Mouse (Mus musculus): Measurements from ENCODE around the gene Cdon. TPM values are rescaled to one million over a fixed set of nuclear protein-coding genes. Genes with fewer than 3 reads are reported as not detected.

Gene Cdon
- total and polyA plus RNA-seq, 3 experiments: 1.8 to 2.9 (median 2.3) TPM

GRCm38 (mm10) chr9:35516182-35516581, 95.3 kb downstream of the Cdon start:
- H3K79me2 ChIP-seq (replicated peaks; ENCODE audit: control insufficient read depth, extremely low read depth, insufficient read depth, poor library complexity, severe bottlenecking): no peaks in the 10 kb centered on the region
- no peak overlapping the region for H3K27ac ChIP-seq (ENCODE audit: insufficient read depth, low read depth)
- no peak overlapping the region for H3K9ac ChIP-seq (ENCODE audit: insufficient read depth, low read depth)
- no peak overlapping the region for H3K4me3 ChIP-seq (replicated peaks in 1 of 3; ENCODE audit: low read depth in 2 of 3, low read length in 2 of 3, poor library complexity in 1 of 3)
- H3K4me2 ChIP-seq (ENCODE audit: insufficient read depth, low read depth, poor library complexity, severe bottlenecking): no peak overlapping the region
- H3K27me3 ChIP-seq (replicated peaks): peaks cover 5% of the 10 kb centered on the region
- no peaks in the 10 kb centered on the region for H3K9me3 ChIP-seq (replicated peaks; ENCODE audit: low read length)
- in situ Hi-C loops (cut with MboI; ENCODE audit: low pct_ligation_motif_present, low pct_unique_long_range_greater_than_20kb, low sequenced_read_pairs): no loop called here
- dilution Hi-C loops (cut with MboI; ENCODE audit: extremely low pct_ligation_motif_present, extremely low pct_unique_long_range_greater_than_20kb, low sequenced_read_pairs): no loop called here
- TF ChIP-seq TBP (conservative IDR thresholded peaks at IDR 0.05; ENCODE audit: low read depth, low read length) (no peak), ZMIZ1 (IDR thresholded peaks at IDR 0.05; ENCODE audit: low read depth, low read length) (no peak), KAT2A (IDR thresholded peaks at IDR 0.05; ENCODE audit: insufficient replicate concordance, low read length) (no peak), JUND (conservative IDR thresholded peaks at IDR 0.05; ENCODE audit: low read depth, low read length) (no peak), ZC3H11A (IDR thresholded peaks at IDR 0.05; ENCODE audit: low read depth, low read length) (no peak)
- H3K36me3 ChIP-seq (replicated peaks in 1 of 2; ENCODE audit: control insufficient read depth in 1 of 2, insufficient read depth in 1 of 2, low read length in 1 of 2): no peaks in the 10 kb centered on the region
- no peaks in the 10 kb centered on the region for H3K4me1 ChIP-seq (ENCODE audit: control insufficient read depth in 1 of 2, insufficient read depth in 2 of 2)
- no peak for DNase-seq (ENCODE audit: extremely low read depth)

- TF ChIP-seq ZC3H11A (IDR thresholded peaks at IDR 0.05; ENCODE audit: low read depth, low read length): no peak
- no peak for TF ChIP-seq CTCF (conservative IDR thresholded peaks at IDR 0.05 in 1 of 2, IDR thresholded peaks at IDR 0.05 in 1 of 2; ENCODE audit: low read depth in 2 of 2, low read length in 2 of 2)
- TF ChIP-seq MAX (IDR thresholded peaks at IDR 0.05; ENCODE audit: low read length): no peak
- no peak for TF ChIP-seq BHLHE40 (IDR thresholded peaks at IDR 0.05; ENCODE audit: low read depth, low read length)
- TF ChIP-seq NRF1 (IDR thresholded peaks at IDR 0.05; ENCODE audit: low read depth, low read length): no peak
- in situ Hi-C loops (cut with MboI; ENCODE audit: low pct_ligation_motif_present, low pct_unique_long_range_greater_than_20kb, low sequenced_read_pairs): no loop called here
- no peak for DNase-seq (ENCODE audit: extremely low read depth)
- no peak overlapping the region for H3K9ac ChIP-seq (ENCODE audit: insufficient read depth, low read depth)
- H3K4me2 ChIP-seq (ENCODE audit: insufficient read depth, low read depth, poor library complexity, severe bottlenecking): no peak overlapping the region
- no peak overlapping the region for H3K4me3 ChIP-seq (replicated peaks in 1 of 3; ENCODE audit: low read depth in 2 of 3, low read length in 2 of 3, poor library complexity in 1 of 3)
- peaks cover 5% of the 10 kb centered on the region for H3K27me3 ChIP-seq (replicated peaks)
- no peaks in the 10 kb centered on the region for H3K36me3 ChIP-seq (replicated peaks in 1 of 2; ENCODE audit: control insufficient read depth in 1 of 2, insufficient read depth in 1 of 2, low read length in 1 of 2)
- H3K27ac ChIP-seq (ENCODE audit: insufficient read depth, low read depth): no peak overlapping the region
- H3K4me1 ChIP-seq (ENCODE audit: control insufficient read depth in 1 of 2, insufficient read depth in 2 of 2): no peaks in the 10 kb centered on the region
- H3K9me3 ChIP-seq (replicated peaks; ENCODE audit: low read length): no peaks in the 10 kb centered on the region
- no peaks in the 10 kb centered on the region for H3K79me2 ChIP-seq (replicated peaks; ENCODE audit: control insufficient read depth, extremely low read depth, insufficient read depth, poor library complexity, severe bottlenecking)
- dilution Hi-C loops (cut with MboI; ENCODE audit: extremely low pct_ligation_motif_present, extremely low pct_unique_long_range_greater_than_20kb, low sequenced_read_pairs): no loop called here
Measured at GRCm38 (mm10) chr9:35516711-35517110, 95.8 kb downstream of the Cdon start.

- in situ Hi-C loops (cut with MboI; ENCODE audit: low pct_ligation_motif_present, low pct_unique_long_range_greater_than_20kb, low sequenced_read_pairs): no loop called here
- no peak for TF ChIP-seq PAX5 (IDR thresholded peaks at IDR 0.05; ENCODE audit: low read length)
- no peak for TF ChIP-seq ETS1 (conservative IDR thresholded peaks at IDR 0.05; ENCODE audit: low read depth, low read length)
- no peak for TF ChIP-seq MAZ (IDR thresholded peaks at IDR 0.05; ENCODE audit: low read depth, low read length)
- TF ChIP-seq IRF4 (IDR thresholded peaks at IDR 0.05; ENCODE audit: low read depth, low read length): no peak
- no peak for TF ChIP-seq ZMIZ1 (IDR thresholded peaks at IDR 0.05; ENCODE audit: low read depth, low read length)
- TF ChIP-seq USF2 (conservative IDR thresholded peaks at IDR 0.05; ENCODE audit: low read depth, low read length): no peak
- TF ChIP-seq MEF2A (IDR thresholded peaks at IDR 0.05; ENCODE audit: borderline replicate concordance, low read depth, low read length): no peak
- no peak for TF ChIP-seq ELF1 (IDR thresholded peaks at IDR 0.05; ENCODE audit: low read depth, low read length)
- no peak for TF ChIP-seq POLR2AphosphoS2 (IDR thresholded peaks at IDR 0.05; ENCODE audit: low read depth, low read length)
- no peak for TF ChIP-seq KAT2A (IDR thresholded peaks at IDR 0.05; ENCODE audit: insufficient replicate concordance, low read length)
- no peak for TF ChIP-seq JUND (conservative IDR thresholded peaks at IDR 0.05; ENCODE audit: low read depth, low read length)
- TF ChIP-seq SMC3 (IDR thresholded peaks at IDR 0.05; ENCODE audit: low read depth, low read length): no peak
- no peak for TF ChIP-seq ZNF384 (IDR thresholded peaks at IDR 0.05; ENCODE audit: low read depth, low read length)
- no peak for TF ChIP-seq BHLHE40 (IDR thresholded peaks at IDR 0.05; ENCODE audit: low read depth, low read length)
- no peak for TF ChIP-seq ZKSCAN1 (IDR thresholded peaks at IDR 0.05; ENCODE audit: borderline replicate concordance, low read depth, low read length)
- no peaks in the 10 kb centered on the region for H3K79me2 ChIP-seq (replicated peaks; ENCODE audit: control insufficient read depth, extremely low read depth, insufficient read depth, poor library complexity, severe bottlenecking)
- no peaks in the 10 kb centered on the region for H3K27me3 ChIP-seq (replicated peaks)
- H3K4me2 ChIP-seq (ENCODE audit: insufficient read depth, low read depth, poor library complexity, severe bottlenecking): no peak within 1 kb of the TSS
- no peaks in the 10 kb centered on the region for H3K36me3 ChIP-seq (replicated peaks in 1 of 2; ENCODE audit: control insufficient read depth in 1 of 2, insufficient read depth in 1 of 2, low read length in 1 of 2)
- DNase-seq (ENCODE audit: extremely low read depth): no peak
- no peaks in the 10 kb centered on the region for H3K9me3 ChIP-seq (replicated peaks; ENCODE audit: low read length)
- no peak within 1 kb of the TSS for H3K27ac ChIP-seq (ENCODE audit: insufficient read depth, low read depth)
- H3K4me3 ChIP-seq (replicated peaks in 1 of 3; ENCODE audit: low read depth in 2 of 3, low read length in 2 of 3, poor library complexity in 1 of 3): no peak within 1 kb of the TSS
- dilution Hi-C loops (cut with MboI; ENCODE audit: extremely low pct_ligation_motif_present, extremely low pct_unique_long_range_greater_than_20kb, low sequenced_read_pairs): no loop called here
- H3K9ac ChIP-seq (ENCODE audit: insufficient read depth, low read depth): no peak within 1 kb of the TSS
- no peaks in the 10 kb centered on the region for H3K4me1 ChIP-seq (ENCODE audit: control insufficient read depth in 1 of 2, insufficient read depth in 2 of 2)
Measured at GRCm38 (mm10) chr9:35518169-35518568, 97.2 kb downstream of the Cdon start, which contains the start of gene Gm1113. Gm1113 (minus strand) TSS chr9:35518269.

Measured in CH12.LX (cell line).